Mouse (Mus musculus) right cerebral cortex, adult 2 months (tissue): ENCODE measurements around the gene Hmgcs2.

ENCODE experiments used
- DNase-seq, 2 experiments: peaks; one replicate each; pipeline ENCODE4 v3.0.0; 2021 to 2022; ENCODE audit warnings: low spot score in 2 of 2

Hmgcs2 gene

GRCm38 (mm10) chr3:98336661-98337654, 56.7 kb downstream of the Hmgcs2 start:
- DNase-seq: no peak

GRCm38 (mm10) chr3:98338584-98339041, 58.4 kb downstream of the Hmgcs2 start:
- DNase-seq: peak in 1 of 2 experiments; percentile 33

GRCm38 (mm10) chr3:98339097-98339705, 59.0 kb downstream of the Hmgcs2 start:
- DNase-seq: peak in 1 of 2 experiments; percentile 37

- DNase-seq: peak; percentile 41 to 44
These were observed 59.5 kb downstream of the Hmgcs2 start, which contains the start of gene Phgdh for GRCm38 (mm10) chr3:98339706-98340109. TSS of gene Phgdh (minus strand) at chr3:98339990.

- DNase-seq: no peak
These were observed 60.8 kb downstream of the Hmgcs2 start for GRCm38 (mm10) chr3:98340818-98341594.

GRCm38 (mm10) chr3:98343235-98343634, 63.0 kb downstream of the Hmgcs2 start:
- DNase-seq: no peak

GRCm38 (mm10) chr3:98348106-98348505, 67.9 kb downstream of the Hmgcs2 start:
- DNase-seq: no peak

GRCm38 (mm10) chr3:98348705-98349104, 68.5 kb downstream of the Hmgcs2 start:
- no peak for DNase-seq

- peak; percentile 81 to 85 for DNase-seq
These were observed 73.7 kb downstream of the Hmgcs2 start for GRCm38 (mm10) chr3:98353892-98354291.

GRCm38 (mm10) chr3:98355344-98356025, 75.2 kb downstream of the Hmgcs2 start:
- no peak for DNase-seq

GRCm38 (mm10) chr3:98356026-98356365, 75.8 kb downstream of the Hmgcs2 start:
- no peak for DNase-seq

- no peak for DNase-seq
These were observed 76.6 kb downstream of the Hmgcs2 start for GRCm38 (mm10) chr3:98356632-98357370.
